Mouse (Mus musculus): ENCODE measurements around the gene Nomo1. TPM values are rescaled to one million over a fixed set of nuclear protein-coding genes. Genes with fewer than 3 reads are reported as not detected.

The Nomo1 gene
- polyA plus RNA-seq, 1 experiment = 98.0 TPM

GRCm38 (mm10) chr7:46097319-46097783 is 63.9 kb downstream of the Nomo1 start:
- Histone ChIP-seq H3K27me3 (ENCODE audit: control insufficient read depth, insufficient read depth, low read length) (no peaks in the 10 kb centered on the region), H3K4me3 (replicated peaks; ENCODE audit: insufficient read depth, low read depth, low read length) (peak overlapping the region; percentile 91), H3K4me1 (ENCODE audit: control insufficient read depth, insufficient read depth, low read length) (peaks cover 34% of the 10 kb centered on the region), H3K27ac (ENCODE audit: insufficient read depth, low read length) (peak overlapping the region; percentile 84)
- peak; percentile 53 to 54 for DNase-seq
- 8% methylated on average over 4 of the region's 4 CpGs for WGBS
- TF ChIP-seq POLR2A (IDR thresholded peaks at IDR 0.05; ENCODE audit: borderline replicate concordance, insufficient read depth, low read length) (no peak), CTCF (IDR thresholded peaks at IDR 0.05; ENCODE audit: borderline replicate concordance, insufficient read depth, low read depth, low read length) (no peak)

GRCm38 (mm10) chr7:46098221-46098918 is 64.9 kb downstream of the Nomo1 start:
- H3K27me3 ChIP-seq (ENCODE audit: control insufficient read depth, insufficient read depth, low read length) = no peaks in the 10 kb centered on the region
- TF ChIP-seq CTCF (IDR thresholded peaks at IDR 0.05; ENCODE audit: borderline replicate concordance, insufficient read depth, low read depth, low read length) (no peak), POLR2A (IDR thresholded peaks at IDR 0.05; ENCODE audit: borderline replicate concordance, insufficient read depth, low read length) (no peak)
- peaks cover 41% of the 10 kb centered on the region for H3K4me1 ChIP-seq (ENCODE audit: control insufficient read depth, insufficient read depth, low read length)
- H3K27ac ChIP-seq (ENCODE audit: insufficient read depth, low read length) = peak overlapping the region; percentile 84
- H3K4me3 ChIP-seq (replicated peaks; ENCODE audit: insufficient read depth, low read depth, low read length) = peak overlapping the region; percentile 91
- 33% methylated on average over 19 of the region's 19 CpGs for WGBS
- peak; percentile 78 to 79 for DNase-seq

- peaks cover 46% of the 10 kb centered on the region for H3K4me1 ChIP-seq (ENCODE audit: control insufficient read depth, insufficient read depth, low read length)
- 80% methylated on average over 19 of the region's 19 CpGs for WGBS
- TF ChIP-seq POLR2A (IDR thresholded peaks at IDR 0.05; ENCODE audit: borderline replicate concordance, insufficient read depth, low read length) (no peak), CTCF (IDR thresholded peaks at IDR 0.05; ENCODE audit: borderline replicate concordance, insufficient read depth, low read depth, low read length) (no peak)
- DNase-seq = no peak
- peak overlapping the region; percentile 91 for H3K4me3 ChIP-seq (replicated peaks; ENCODE audit: insufficient read depth, low read depth, low read length)
- H3K27me3 ChIP-seq (ENCODE audit: control insufficient read depth, insufficient read depth, low read length) = no peaks in the 10 kb centered on the region
- H3K27ac ChIP-seq (ENCODE audit: insufficient read depth, low read length) = peak overlapping the region; percentile 84
Observed at GRCm38 (mm10) chr7:46098919-46099286, 65.4 kb downstream of the Nomo1 start.

GRCm38 (mm10) chr7:46099682-46100081 is 66.2 kb downstream of the Nomo1 start:
- peak; percentile 42 to 64 for DNase-seq
- H3K27ac ChIP-seq (ENCODE audit: insufficient read depth, low read length) = peak overlapping the region; percentile 84
- peaks cover 50% of the 10 kb centered on the region for H3K4me1 ChIP-seq (ENCODE audit: control insufficient read depth, insufficient read depth, low read length)
- 25% methylated on average over 13 of the region's 13 CpGs for WGBS
- peak overlapping the region; percentile 91 for H3K4me3 ChIP-seq (replicated peaks; ENCODE audit: insufficient read depth, low read depth, low read length)
- no peaks in the 10 kb centered on the region for H3K27me3 ChIP-seq (ENCODE audit: control insufficient read depth, insufficient read depth, low read length)
- TF ChIP-seq POLR2A (IDR thresholded peaks at IDR 0.05; ENCODE audit: borderline replicate concordance, insufficient read depth, low read length) = no peak
- no peak for TF ChIP-seq CTCF (IDR thresholded peaks at IDR 0.05; ENCODE audit: borderline replicate concordance, insufficient read depth, low read depth, low read length)

GRCm38 (mm10) chr7:46100563-46100962 is 67.1 kb downstream of the Nomo1 start, which contains the start of gene Kcnj11:
Gene Kcnj11, minus strand, starts transcription at chr7:46100764.
- H3K27me3 ChIP-seq (ENCODE audit: control insufficient read depth, insufficient read depth, low read length) = no peaks in the 10 kb centered on the region
- peak within 1 kb of the TSS; percentile 84 for H3K27ac ChIP-seq (ENCODE audit: insufficient read depth, low read length)
- WGBS = 2% methylated on average over 34 of the region's 34 CpGs
- H3K4me3 ChIP-seq (replicated peaks; ENCODE audit: insufficient read depth, low read depth, low read length) = peak within 1 kb of the TSS; percentile 91
- H3K4me1 ChIP-seq (ENCODE audit: control insufficient read depth, insufficient read depth, low read length) = peaks cover 58% of the 10 kb centered on the region
- DNase-seq = peak; percentile 86 to 91
- TF ChIP-seq POLR2A (IDR thresholded peaks at IDR 0.05; ENCODE audit: borderline replicate concordance, insufficient read depth, low read length) = 0 out of 2 replicates have a peak, but pooled peaks have one; percentile 37
- peak; percentile 68 for TF ChIP-seq CTCF (IDR thresholded peaks at IDR 0.05; ENCODE audit: borderline replicate concordance, insufficient read depth, low read depth, low read length)

- 17% methylated on average over 8 of the region's 8 CpGs for WGBS
- TF ChIP-seq POLR2A (IDR thresholded peaks at IDR 0.05; ENCODE audit: borderline replicate concordance, insufficient read depth, low read length) (no peak), CTCF (IDR thresholded peaks at IDR 0.05; ENCODE audit: borderline replicate concordance, insufficient read depth, low read depth, low read length) (no peak)
- Histone ChIP-seq H3K4me3 (replicated peaks; ENCODE audit: insufficient read depth, low read depth, low read length) (no peak overlapping the region), H3K27ac (ENCODE audit: insufficient read depth, low read length) (no peak overlapping the region), H3K27me3 (ENCODE audit: control insufficient read depth, insufficient read depth, low read length) (no peaks in the 10 kb centered on the region), H3K4me1 (ENCODE audit: control insufficient read depth, insufficient read depth, low read length) (peaks cover 41% of the 10 kb centered on the region)
- DNase-seq = peak; percentile 62 to 67
Observed at GRCm38 (mm10) chr7:46103075-46103591, 69.6 kb downstream of the Nomo1 start.

- H3K4me3 ChIP-seq (replicated peaks; ENCODE audit: insufficient read depth, low read depth, low read length) = no peak overlapping the region
- 59% methylated on average over 8 of the region's 8 CpGs for WGBS
Observed at GRCm38 (mm10) chr7:46103771-46104170, 70.3 kb downstream of the Nomo1 start.

More at GRCm38 (mm10) chr7:46103771-46104170, 70.3 kb downstream of the Nomo1 start:
- DNase-seq = peak in 1 of 2 experiments; percentile 33
- Histone ChIP-seq H3K27me3 (ENCODE audit: control insufficient read depth, insufficient read depth, low read length) (no peaks in the 10 kb centered on the region), H3K4me1 (ENCODE audit: control insufficient read depth, insufficient read depth, low read length) (peaks cover 37% of the 10 kb centered on the region), H3K27ac (ENCODE audit: insufficient read depth, low read length) (no peak overlapping the region)
- TF ChIP-seq POLR2A (IDR thresholded peaks at IDR 0.05; ENCODE audit: borderline replicate concordance, insufficient read depth, low read length) = no peak
